Mouse (Mus musculus): ENCODE measurements at regions not wholly inside any gene's neighbourhood (a gene's known extent, or its start where the extent isn't known, plus 50 kb on each side); places are given as distances from the start of the nearest gene placed in this dataset.

DNA sequence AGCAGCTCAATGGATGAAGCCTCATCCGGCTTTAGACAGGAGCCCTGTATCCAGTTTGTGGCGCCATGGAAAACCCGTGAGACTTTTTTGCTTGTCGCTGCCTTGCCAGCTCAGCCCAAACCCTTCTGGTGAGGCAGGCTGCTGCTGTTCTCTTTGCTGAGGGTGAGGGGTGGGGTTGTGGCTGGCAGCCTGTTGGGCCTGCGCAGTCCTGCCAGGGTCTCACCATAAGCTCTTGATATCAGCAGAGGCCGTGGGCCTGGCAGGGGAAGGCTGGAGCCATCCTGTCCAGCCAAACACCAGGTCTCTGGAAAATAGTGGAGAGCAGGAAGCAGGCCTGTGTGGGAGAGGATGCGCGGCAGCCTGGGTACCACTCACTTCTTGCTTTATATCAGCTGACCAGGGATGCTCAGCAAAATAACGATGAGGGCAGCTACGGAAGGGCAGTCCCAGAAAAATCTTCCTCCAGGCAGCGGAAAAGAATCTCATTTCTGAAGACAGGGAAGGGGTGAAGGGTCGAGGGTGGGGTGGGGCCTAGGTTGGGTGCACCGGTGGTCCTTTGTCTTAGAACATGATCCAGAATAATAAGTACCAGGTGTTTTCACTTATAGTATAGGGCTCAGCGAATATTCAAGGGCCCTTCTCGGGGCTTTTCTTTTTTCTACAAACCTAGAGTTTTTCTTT, 73.4 kb upstream of the Medag start:
- peak; percentile 55 to 56 for DNase-seq

DNA sequence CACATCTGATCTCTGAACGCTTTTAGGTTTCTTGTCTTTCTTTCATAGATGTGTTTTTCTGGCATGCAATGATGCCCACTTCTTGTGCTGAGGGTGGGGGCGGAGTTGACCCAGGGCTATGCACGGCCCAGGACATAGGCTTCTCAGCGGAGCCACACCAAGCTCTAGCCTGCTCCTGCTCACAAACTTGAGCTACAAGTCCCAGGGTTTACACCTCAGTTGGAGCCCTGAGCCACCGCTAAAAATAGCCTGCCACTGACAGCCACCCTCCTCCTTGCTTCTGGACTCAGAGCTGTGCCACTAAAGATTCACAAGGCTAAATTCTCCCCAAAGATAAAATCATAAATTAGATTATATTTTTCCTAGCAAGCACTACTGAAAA, 72.9 kb upstream of the Medag start:
- peak in 1 of 2 experiments; percentile 45 for DNase-seq

DNA sequence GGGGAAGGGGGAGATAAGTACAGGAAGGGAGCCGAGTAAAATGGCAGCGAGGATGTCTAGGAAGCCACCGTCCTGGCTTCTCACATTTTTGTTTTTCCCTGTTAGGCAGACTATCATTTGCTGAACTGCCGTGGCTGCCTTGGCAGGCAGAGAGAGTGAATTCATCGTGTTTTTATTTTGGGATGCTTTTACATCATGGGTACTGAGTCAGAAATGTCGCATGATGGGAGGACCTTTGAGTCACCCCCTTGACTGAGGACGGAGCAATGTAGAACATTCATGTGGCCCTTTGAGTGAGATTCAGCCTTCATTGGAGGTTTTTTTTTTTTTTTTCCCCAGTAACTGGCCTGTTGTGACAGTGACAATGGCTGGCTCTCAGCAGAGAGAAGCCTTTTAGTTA, 71.2 kb upstream of the Medag start:
- DNase-seq, result no peak

DNA sequence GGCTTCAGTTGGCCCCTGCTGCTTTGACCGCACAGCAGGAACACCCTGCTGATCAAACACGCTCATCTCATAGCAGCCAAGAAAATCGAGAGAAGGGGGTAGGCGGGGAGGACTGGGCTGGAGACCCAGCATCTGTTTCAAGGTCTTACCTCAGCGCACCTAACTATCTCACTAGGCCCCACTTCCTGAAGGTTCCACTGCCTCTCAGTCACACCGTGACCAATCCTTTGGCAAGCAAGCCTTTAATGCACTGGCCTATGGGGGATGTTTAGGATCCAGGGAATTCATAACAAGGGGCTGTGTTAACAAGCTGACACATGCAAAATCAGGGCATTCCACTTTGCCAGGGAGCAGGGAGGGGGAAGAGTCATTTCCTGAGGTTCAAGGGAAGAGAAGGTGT, 70.1 kb upstream of the Medag start:
- no peak for DNase-seq

- DNase-seq, result no peak
Observed at GRCm38 (mm10) chr5:149343610-149344527, 67.7 kb upstream of the Medag start.

GRCm38 (mm10) chr5:149344528-149344855, 67.1 kb upstream of the Medag start:
- no peak for DNase-seq

DNA sequence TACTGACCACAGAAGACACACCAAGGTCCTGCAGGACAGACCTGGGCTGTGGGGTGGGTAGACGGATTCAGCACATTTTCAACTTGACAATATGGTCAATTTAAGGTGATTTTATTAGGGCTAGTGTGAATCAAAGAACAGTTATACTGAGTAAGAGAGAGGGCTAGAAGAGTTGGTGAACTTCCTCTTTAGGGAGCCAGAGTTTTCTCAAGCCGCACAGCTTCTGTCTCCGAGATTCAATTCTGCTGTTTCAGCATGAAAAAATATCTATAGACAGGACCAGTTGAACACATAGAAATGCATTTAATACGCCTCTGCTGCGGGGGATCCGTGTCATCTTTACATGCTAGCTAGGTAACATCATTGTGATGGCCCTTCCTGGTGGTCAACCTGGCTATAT, 66.4 kb upstream of the Medag start:
- DNase-seq, result no peak

DNA sequence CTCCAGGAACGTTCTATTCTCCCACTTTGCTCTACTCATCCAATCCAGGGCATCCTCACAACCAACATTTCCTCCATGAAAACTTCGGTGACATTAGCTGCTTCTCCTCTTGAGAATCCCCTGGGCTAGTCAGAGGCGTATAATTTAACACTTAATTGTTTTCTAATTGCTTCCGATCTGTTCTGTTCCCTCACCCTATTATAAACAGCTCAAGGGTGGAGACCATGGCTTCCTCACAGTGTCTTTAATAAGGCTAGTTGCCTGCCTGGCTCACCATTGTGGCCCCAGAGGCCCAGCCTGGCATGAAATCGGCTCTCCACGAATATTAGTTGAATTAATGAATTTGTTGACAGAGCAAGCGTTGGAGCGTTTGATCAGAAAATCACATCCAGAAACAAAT, 61.9 kb upstream of the Medag start:
- DNase-seq, result no peak

GRCm38 (mm10) chr5:149353039-149353655, 58.4 kb upstream of the Medag start:
- DNase-seq, result peak; percentile 80 to 86

DNA sequence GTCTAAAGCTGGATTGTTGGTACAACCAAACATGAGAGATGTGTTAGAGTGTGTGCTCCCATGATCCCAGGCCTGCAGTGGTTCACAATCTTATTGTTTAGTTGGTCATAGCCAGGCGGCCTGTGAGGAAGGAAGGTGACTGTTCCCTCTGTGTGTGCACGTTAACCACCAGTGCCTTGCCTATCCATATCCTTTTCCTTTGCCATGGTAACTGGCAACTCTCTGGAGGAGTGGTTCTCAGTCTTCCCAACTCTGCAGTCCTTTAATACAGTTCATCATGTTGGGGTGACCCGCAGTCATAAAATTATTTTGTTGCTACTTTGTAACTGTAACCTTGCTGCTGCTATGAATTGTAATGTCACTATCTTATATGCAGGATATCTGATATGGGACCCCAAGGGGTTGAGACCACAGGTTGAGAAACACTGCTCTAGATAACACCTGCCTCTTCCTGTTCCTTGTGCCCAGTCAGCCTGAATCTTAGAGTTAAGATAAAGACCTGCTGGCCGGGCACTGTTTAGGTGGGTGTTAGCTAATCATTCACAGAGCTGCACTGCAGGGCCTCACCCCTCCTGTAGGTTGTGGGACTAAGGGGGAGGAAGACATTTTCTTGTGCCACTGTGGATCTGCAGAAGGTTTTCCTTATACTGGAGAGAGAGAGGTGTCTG, 57.0 kb upstream of the Medag start:
- DNase-seq, result no peak

DNA sequence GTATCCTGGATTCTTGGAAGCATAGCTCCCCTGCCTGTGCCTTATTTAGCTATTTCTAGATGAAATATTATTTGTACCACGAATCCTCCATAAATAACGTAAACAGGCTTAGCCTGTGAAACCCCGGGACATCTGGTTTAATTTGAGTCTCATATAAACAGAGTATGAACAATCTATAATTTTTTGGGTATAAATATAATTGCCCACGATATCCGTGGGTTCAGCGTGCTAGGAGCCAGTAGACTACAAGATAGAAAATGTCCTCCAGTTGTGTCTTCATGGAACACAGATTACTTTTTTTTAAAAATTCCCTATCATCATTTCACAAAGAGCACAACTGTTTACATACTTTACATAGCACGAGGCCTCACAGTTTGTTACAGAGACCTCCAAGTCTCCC, 56.4 kb upstream of the Medag start:
- DNase-seq, result no peak

DNA sequence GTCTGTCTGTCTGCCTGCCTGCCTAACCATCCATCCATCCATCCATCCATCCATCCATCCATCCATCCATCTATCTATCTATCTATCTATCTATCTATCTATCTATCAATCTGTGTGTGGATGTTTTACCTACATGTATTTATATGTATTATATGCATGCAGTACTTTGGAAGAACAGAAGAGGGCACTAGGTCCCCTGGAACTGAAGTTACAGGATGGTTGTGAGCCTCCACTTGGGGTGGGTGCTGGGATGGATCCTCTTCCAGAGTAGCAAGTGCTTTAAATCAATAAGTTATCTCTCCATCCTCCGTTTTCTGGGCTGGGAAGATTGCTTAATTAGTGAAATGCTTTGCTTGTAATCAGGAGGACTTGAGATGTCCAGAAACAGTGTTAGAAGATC, 54.6 kb upstream of the Medag start:
- no peak for DNase-seq
